Mouse (Mus musculus): ENCODE measurements around the gene Glt1d1.
A peak's percentile ranks its signal among the peaks of the same experiment; 100 is the strongest.

Glt1d1 gene

DNA sequence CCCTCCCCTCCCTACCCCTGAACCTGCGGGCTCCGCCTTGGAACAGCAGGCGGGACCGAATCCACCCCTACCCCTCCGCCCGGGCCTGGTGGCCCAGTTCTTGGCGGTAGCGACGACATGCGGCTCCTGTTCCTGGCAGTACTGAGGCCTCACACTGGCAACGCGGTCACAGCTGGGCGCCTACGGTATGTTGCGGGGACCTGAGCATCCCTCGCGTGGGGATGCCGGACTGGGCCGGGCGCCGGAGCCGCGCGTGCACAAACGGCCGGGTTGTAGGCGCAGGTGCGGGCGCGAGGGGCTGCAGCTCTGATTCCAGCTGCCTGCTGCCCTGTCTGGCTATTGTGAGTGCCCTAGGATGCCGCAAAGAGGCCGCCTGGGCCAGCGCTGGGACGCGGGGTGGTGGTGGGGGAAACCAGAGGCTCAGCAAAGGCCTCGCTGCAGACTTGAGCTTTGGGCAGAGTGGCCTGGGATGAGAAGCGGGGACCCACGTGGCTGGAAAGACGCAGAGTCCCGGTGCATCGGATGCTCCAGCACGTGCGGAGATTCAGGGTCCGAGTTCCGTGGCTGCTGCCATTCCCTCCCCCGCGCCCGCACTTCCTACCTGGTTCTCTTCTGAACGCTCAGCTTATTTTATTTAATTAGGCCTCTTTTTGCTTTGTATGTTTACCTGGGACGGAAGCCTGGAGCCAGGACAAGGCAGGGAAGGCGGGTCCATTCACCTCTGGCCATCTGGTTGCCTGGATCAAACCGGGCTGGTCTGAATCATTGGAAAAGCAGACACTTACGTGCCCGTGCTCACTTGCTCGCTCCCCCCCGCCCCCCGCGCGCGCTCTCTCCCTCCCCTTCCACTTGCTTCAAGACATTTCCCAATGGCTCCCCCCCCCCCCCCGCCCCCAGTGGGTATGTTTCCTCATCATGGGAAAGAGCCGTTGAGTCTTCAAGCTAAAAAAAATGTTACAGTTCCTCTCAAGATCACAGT is at the start of gene Glt1d1, which contains the start of gene Slc15a4:
TSS of gene Glt1d1 (plus strand) at position 96 of the 979 bp plus-strand sequence.
TSS of gene Slc15a4 (minus strand) at position 731 of the 979 bp plus-strand sequence.
- no peak for DNase-seq (ENCODE audit: low spot score)

DNA sequence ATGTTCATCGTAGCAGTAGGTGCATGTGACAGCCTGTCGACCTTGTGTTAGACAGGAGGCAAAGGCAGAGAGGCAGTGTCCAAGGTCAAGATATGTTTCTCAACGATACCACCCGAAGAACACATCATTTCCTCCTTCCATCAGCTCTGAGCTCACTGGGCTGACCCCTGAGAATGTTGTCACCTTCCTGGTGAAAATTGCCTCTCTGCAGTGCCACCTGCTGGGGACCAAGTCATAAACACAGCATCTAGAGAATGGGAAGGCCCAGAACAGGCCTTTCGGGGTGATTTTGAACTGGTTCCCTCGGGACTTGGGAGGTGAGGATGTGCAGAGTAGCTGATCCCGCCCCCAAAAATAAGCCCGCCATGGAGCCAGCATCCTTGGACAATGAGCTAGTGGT is 48.4 kb upstream of the Glt1d1 start:
- DNase-seq (ENCODE audit: low spot score): no peak

DNA sequence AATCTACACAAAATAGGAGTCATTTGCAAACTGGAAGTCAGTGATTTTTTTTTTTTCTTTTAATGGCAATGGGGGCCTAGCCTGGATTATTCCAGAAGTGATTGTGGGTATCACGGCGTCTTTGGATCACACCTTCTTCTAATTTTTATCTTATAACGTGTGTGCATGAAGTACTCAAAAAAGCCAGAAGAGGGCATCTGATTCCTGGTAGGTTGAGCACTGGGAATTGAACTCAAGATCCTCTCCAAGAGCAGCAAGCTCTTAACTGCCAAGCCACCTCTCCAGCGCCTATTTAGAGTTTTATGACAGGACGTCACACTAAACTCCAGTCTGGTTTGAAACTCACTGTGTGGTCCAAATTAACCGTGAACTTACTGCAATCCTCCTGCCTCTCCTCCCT is 44.2 kb upstream of the Glt1d1 start:
- DNase-seq (ENCODE audit: low spot score): no peak

DNA sequence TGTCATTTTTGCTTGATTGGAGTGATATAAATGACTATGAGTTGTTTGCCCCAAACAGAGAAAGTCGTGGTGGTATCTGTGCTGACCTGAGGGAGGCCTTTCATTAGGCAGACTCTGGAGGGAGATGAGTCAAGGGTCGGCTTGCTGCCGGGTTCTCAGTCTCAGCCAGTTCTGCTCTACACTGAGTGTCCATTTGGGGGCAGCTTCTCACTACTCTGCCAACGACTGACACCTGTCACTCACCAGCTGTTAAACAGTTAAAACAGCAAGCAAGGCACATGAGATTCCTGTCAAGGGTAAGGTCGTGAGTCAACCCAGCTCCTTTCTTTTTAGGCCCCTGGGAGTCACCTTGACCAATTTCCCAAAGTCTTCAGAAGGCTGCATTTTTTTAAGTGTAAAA is 39.7 kb upstream of the Glt1d1 start:
- DNase-seq (ENCODE audit: low spot score): no peak

DNA sequence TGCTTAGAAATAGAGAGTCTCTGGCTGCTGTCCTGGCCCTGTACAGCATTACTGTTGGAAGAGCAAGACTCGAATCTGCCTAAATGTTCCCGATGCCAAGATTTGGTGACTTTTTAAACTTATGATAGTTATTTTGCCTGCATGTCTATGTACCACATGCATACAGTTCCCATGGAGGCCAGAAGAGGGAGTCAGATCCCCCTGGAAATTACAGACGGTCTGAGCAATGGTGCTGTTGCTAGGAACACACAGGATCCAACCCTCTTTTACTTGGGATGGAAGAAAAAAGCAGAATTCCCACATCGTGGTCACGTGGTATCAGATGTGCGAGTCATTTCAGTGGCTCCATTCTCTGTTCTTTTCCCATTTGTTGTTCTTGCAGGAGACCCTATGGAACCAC is 39.2 kb upstream of the Glt1d1 start:
- no peak for DNase-seq (ENCODE audit: low spot score)

DNA sequence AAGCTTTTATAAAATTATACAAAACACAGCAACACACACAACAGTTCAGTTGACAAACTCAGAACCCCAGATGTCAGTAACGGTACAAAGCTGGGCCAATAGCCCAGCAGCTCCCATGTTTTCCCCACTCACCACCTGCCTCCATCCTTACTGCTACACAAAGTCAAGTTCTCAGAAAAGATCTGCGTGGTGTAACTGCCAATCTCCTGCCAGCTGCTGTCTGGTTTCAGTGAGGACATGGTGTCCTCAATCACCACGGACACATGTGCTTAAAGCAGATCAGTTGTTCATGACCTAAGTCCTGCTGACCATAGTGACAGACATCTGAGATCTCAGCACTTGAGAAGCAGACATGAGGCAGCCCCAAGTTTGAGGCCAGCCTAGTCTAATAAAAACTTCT is 36.4 kb upstream of the Glt1d1 start:
- DNase-seq (ENCODE audit: low spot score): no peak

DNA sequence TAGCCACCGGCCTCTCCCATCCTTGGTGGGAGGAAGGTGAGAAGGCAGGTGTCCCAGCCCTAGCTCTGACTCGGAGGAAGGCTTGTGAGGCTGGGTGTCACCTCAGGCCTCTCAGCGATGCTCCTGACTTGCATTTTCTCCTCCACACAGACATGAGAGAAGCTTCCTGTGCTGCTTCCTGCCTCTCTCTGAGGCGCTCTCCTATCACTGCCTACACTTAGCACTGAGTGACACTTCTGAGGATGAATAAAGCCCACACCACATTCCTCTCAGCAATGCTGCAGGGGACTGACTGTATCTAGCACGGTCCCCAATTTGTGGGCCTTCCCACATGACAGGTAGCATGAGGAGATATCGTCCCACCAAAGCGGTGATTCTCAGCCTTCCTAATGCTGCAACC is 35.2 kb upstream of the Glt1d1 start:
- DNase-seq (ENCODE audit: low spot score): no peak

DNA sequence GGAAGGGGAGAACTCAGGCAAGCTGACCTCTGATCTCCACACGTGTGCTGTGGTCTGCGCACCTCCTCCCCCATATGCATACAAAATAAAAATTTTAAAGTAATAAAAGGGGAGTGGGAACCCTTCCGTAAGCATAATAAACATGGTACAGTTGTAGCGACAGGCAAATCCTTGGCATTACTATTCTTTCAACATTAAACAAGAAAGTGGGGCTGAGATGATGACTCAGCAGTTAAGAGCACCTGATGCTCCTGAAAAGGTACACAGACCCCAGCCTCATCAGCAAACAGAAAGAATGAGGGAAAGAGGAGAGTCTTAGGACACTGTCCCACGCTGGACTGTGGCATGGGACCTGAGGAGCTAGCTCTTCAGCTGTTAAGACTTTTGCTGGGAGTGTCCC is 29.1 kb upstream of the Glt1d1 start:
- no peak for DNase-seq (ENCODE audit: low spot score)

DNA sequence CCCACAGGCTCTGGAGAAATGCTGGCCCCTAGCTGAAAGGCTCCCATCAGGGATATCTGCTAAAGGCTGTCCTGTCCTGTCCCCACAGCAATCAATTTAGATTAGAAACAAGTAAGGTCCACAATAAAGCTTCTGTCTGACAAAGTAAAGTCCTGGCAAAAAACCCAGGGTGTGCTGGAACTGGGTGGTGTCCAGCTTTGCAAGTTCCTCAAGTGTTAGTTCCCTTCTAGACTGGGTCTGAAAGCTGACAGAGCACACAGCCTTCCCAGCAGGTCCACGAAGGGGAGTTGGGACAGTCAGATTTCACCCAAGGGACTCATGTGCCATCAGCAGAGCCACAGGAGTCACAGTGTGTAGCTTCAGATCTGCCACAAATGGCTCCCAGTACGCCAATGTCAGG is 24.6 kb upstream of the Glt1d1 start:
- no peak for DNase-seq (ENCODE audit: low spot score)

DNA sequence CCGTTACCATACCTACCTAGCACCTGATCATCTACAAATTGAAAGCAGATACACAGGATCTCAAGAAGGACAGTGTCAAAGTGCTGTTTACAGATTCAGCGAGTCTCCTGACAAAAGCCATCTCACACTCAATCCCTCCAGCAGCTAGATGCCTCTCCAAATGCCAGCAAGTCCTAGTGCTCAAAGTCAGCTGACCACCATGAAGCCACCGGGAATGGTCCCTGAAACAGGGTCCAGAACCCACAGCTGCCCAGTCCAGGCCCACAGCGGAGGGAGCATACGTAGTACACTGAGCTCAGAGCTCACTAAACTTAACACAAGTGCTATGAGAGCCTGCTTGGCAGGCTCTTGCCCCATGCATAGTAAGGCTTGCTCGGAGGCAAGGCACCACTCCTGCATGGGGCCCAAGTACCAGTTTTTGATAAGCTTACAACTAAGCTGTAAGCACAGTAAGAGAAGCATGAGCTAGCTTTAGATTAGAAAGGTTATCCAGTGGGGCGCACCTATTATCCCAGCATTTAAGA is 22.8 kb upstream of the Glt1d1 start:
- DNase-seq (ENCODE audit: low spot score): no peak

DNA sequence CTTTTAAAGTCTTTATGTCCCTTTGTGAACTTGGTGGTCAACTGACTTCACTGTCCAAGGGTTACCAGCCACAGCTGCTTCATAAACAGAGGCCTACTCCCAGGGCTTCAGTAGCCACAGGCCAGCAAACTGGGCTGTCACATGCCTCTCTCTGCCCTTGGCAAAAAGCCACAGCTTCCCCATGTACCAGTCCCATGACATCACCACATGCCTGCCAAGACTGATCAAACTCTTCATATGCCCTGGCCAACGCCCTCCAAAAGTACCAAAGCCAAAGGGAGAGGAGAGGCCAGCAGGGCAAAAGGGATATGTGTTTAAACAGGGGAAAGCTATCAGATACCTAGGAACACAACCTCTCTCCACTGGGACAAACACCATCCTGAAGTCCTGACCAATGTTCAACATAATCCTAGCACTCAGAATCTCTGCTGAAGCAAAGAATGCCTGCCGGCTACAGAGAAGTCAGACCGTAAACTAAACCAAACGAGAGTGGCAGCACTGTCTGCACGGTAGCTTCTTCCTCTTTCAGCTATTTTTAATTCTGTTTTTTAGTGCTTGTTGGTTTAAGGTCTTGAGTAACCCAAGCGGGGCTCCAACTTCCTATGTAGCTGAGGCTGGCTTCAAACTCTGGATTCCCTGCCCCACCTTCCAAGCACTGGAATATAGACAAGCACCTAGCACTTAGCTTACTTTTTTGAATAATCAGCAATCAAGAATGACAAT is 21.1 kb upstream of the Glt1d1 start:
- no peak for DNase-seq (ENCODE audit: low spot score)

DNA sequence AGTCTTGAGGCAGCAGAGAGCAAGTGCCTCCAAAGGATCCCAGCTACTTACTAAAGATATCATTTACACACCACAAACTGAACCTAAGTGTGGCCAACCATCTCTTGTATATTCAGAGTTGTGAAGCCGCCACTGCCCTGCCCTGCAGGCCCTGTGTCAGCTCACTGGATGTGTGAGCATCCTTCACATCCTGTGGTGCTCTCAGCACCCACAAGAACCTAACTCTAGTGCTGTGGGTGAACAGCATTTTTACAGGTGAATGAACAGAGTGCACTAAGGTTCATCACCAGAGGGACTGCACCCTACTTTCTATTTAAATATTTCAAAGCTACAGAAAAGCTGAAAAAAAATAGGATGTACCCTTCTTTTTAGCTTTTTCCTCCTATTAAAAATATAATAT is 20.2 kb upstream of the Glt1d1 start:
- no peak for DNase-seq (ENCODE audit: low spot score)

DNA sequence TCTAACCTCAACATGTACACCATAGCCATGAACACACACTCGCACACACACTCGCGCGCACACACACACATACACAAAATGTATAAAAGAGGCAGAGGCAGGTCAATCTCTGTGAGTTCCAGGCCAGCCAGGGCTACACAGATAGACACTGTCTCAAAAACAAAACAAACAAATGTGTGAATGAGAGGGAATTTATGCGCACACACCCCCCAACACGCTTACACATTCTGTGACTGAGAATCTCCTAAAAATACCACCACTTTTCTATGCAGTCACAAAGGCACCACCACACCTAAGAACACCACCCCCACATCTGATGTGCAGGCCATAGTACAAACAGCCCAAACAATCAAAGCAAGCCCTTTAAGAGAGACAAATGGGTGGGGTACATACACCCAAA is 19.7 kb upstream of the Glt1d1 start:
- no peak for DNase-seq (ENCODE audit: low spot score)

DNA sequence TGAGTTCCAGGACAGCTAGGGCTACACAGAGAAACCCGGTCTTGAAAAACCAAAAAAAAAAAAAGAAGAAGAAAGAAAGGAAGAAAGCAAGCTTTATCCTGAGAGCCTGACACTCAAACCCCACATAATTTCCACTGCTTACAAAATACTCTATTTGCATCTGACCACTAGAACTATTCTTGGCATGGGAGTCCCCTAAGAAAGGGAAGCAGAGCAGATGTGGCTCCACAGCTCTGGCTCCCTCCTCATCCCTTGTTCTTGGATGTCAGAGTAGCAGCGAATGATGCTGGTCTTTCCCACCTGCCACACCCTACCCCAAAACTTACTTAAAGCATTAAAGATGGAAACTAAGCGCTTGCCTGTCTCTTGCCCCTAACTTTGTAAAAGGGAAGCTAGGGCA is 16.6 kb upstream of the Glt1d1 start:
- DNase-seq (ENCODE audit: low spot score): no peak

DNA sequence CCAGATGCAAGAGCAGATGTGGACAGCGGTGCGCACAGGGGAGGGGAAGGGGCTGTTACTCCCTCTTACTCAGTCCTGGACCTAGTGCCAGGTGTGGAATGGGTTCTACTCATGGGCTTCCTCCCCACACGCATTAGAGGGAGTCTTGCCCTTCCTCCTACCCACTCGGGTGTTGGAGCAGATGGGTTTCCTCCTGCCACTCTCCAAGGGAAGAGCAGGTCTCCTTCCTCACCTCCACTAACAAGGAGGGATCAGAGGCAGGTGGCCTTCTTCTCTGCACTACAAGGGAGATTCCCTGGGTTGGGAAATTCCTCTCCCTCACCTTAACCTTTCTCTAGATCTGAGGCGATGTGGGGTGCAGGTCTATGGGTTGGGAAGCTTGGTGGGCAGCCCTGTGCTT is 15.9 kb upstream of the Glt1d1 start:
- peak; percentile 9 for DNase-seq (ENCODE audit: low spot score)

DNA sequence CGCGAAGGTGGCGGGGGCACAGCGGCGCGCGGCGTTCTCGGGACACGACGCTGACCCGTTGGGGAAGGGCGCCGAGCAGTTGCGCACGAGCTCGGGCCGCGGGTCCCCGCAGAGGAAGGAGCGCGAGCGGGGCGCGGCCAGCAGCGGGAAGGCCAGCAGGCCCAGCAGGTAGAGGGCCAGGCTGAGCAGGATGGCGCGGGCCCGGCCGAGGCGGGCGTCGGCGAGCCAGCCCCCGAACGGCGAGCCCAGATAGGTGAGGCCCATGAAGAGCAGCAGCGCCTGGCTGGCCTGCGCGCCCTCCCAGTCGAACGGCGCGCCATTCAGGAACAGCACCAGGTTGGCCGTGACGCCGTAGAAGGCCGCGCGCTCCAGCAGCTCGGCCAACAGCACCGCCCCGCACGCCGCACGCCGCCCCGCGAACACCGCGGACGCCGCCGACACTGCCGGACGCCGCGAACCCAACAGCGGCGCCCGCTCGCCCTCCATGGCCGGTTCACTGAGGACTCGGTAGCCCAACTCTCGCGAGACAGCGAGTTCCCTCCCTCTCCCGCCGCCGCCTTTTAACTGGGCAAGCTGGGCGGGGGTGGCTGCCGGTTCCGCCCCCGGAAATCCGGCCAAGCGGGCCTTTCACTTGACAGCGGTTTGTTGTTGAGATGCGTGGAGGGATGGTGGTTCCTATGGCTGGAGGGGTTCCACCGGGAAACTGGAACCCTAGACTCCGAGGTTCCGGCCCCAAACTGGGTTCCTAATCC is 15.0 kb upstream of the Glt1d1 start:
- peak; percentile 94 for DNase-seq (ENCODE audit: low spot score)

DNA sequence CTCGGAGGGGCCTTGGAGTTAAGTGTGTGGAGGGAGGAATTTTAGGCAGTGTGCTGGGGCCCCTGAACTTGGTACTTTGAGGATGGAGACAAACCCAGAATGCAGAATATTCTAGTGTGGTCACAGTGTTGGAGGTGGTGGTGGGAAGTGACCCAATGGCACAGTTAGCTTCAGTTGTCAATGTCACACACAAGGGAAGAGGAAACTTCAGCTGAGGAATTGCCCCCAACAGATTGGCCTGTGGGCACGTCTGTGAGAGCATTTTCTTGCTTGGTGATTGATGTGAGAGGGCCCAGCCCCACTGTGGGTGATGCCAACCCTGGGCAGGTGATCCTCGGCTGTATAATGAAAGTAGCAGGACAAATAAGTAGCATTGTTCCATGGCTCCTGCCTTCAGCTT is 13.2 kb upstream of the Glt1d1 start:
- DNase-seq (ENCODE audit: low spot score): no peak

DNA sequence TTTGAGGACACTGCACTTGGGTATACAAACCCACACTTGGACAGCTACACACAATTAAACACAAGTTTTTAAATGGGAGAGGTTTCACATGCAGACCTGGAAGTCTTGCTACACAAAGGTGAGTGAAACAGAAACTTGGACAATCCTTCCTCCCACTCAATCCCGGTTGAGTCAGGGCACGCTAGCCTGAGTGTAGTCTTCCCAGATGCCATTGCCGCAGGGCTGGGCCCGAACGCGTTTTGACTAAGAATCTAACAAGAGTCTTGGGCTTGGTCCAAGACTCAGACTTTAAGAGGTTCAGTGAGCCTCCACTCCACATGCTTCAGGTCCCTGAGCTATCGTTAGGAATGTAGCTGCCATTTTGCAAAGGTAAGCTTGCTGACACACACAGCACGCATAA is 11.7 kb upstream of the Glt1d1 start:
- no peak for DNase-seq (ENCODE audit: low spot score)

DNA sequence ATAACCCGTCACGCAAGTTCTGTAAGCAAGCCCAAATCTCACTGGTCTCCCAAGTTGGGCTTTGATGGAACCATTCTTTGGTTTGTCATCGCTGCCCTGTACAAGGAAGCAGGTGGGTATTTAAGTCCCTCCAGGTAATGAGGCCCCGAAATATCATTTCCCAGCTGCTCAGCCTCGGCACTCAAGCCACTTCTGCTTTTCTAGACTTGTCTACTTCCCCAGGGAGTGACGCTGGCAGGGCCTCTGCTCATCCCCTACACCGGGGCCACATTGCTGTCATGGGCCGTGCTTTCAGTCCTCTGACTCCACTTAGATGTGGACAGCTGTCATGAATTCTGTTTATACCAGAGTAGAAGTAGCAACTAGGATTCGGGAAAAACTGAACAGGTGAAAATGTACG is 11.0 kb upstream of the Glt1d1 start:
- DNase-seq (ENCODE audit: low spot score): no peak

DNA sequence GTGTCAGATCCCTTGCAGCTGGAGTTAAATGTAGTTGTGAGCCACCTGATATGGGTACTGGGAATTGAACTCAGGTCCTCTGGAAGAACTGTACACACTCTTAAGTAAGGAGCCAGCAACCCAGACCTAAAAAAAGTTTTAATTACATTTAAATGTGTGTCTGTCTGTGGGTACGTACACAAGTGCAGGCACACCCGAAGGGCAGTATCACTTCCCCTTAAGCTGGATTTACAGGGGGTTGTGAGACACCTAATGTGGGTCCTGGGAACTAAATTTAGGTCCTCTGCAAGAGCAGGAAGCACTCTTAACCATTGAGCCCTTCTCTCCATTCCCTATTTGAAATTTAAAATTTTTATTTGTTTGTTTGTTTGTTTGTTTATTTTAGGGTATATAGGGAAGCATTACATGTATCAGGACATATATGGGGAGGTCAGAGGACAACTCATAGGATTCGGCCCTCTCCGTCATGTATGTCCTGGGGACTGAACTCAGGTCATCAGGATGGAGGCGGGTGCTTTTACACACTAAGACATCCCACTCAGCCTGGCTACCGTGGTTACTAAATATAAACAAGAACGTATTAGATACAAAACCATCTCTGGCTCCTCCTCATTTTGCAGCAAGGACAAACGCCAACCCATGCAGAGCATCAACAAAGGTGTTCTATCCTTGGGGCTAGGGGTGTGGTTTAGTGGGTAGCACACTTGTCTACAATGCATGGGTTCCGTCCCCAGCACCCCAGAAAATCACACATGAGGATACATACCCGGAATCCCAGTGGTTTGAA is 7.4 kb upstream of the Glt1d1 start:
- no peak for DNase-seq (ENCODE audit: low spot score)

DNA sequence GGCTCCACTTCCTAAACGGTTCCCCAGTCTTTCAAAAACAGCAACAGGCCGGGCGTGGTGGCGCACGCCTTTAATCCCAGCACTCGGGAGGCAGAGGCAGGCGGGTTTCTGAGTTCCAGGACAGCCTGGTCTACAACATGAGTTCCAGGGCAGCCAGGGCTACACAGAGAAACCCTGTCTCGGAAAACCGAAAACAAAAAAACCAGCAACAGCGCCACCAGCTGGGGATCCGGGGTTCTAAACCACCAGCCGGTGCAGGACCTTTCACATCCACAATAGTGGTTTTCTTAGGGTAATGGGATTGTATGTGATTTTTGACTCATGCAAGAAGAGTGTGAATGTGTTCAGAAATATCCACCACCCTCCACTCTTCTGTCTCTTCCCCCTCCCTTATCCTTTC is 4.8 kb upstream of the Glt1d1 start:
- DNase-seq (ENCODE audit: low spot score): no peak

DNA sequence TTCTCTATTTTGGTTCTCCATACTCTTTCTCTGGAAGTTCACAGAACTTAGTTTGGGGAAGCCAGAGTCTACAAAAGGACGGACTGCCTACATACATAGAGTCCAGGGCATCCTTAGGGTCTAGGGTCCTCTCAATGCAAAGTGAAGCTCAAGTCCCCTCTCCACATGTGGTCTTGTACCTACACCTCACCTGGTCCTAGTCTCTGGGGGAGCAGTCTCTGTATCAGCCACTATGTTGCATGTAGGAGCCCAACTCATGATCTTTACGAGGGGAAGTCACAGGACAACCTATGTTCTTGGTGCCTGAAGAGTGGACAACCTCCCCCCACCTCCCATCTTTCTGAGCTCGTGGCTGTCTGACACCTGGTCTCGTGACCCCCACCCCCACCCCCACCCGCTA is 391 bp upstream of the Glt1d1 start:
- DNase-seq (ENCODE audit: low spot score): no peak
